Comparison of ENCODE assay signal across 30 mouse cellular contexts in genomic region chr2:23565081-23565801, GRCm38 (mm10). TPM values are rescaled to one million over a fixed set of nuclear protein-coding genes. Genes with fewer than 3 reads are reported as not detected.
DNase-seq lines count a peak whose midpoint lies in the region; ATAC-seq and TF ChIP-seq lines count a peak whose summit lies in the region.
"Had no signal": no experiment of that assay in that cellular context is flagged by ENCODE, and none has a peak within 500 bp of the region (broad histone marks: within the 10 kb centered on the region; RNA-seq: fewer than 3 reads in every experiment).

No protein-coding gene starts in this region.

- no peak overlapping the region for H3K9ac ChIP-seq in MEL (ENCODE audit: control insufficient read depth, low read depth, low read length, poor library complexity, severe bottlenecking)
- peak overlapping the region; percentile 45; the same call in 1 of the 2 replicates for H3K9ac ChIP-seq in liver, embryonic 12.5 days
- no peak overlapping the region for H3K9ac ChIP-seq in liver, postnatal 0 days (replicated peaks)
- H3K9ac ChIP-seq in midbrain, embryonic 16.5 days (ENCODE audit: low read depth, low read length) = no peak overlapping the region
- H3K9ac ChIP-seq: embryonic facial prominence, embryonic 15.5 days; forebrain, embryonic 15.5 days; heart, embryonic 13.5 days; hindbrain, embryonic 14.5 days; kidney, embryonic 15.5 days; limb, embryonic 13.5 days; midbrain, embryonic 13.5 days had no signal

- no peak overlapping the region for H3K4me3 ChIP-seq in MEL (ENCODE audit: control insufficient read depth in 1 of 2, insufficient read depth in 1 of 2, low read depth in 2 of 2, low read length in 2 of 2)
- peak overlapping the region; percentile 23 for H3K4me3 ChIP-seq in liver, embryonic 12.5 days
- H3K4me3 ChIP-seq in liver, postnatal 0 days (ENCODE audit: low read depth, low read length) = no peak overlapping the region
- H3K4me3 ChIP-seq in midbrain, embryonic 16.5 days (ENCODE audit: low read depth, low read length) = no peak overlapping the region
- H3K4me3 ChIP-seq: embryonic facial prominence, embryonic 10.5 days; embryonic facial prominence, embryonic 15.5 days; forebrain, embryonic 10.5 days; forebrain, embryonic 15.5 days; heart, embryonic 13.5 days; kidney, embryonic 15.5 days; limb, embryonic 13.5 days; midbrain, embryonic 13.5 days had no signal

- H3K4me1 ChIP-seq in MEL (ENCODE audit: control insufficient read depth in 1 of 2, insufficient read depth in 2 of 2, low read length in 2 of 2) = peaks cover 19 to 35% of the 10 kb centered on the region in 2 experiments
- peaks cover 58% of the 10 kb centered on the region for H3K4me1 ChIP-seq in liver, embryonic 12.5 days
- H3K4me1 ChIP-seq in liver, postnatal 0 days (ENCODE audit: insufficient read depth) = peaks cover 9% of the 10 kb centered on the region
- H3K4me1 ChIP-seq in midbrain, embryonic 16.5 days (ENCODE audit: control insufficient read depth, insufficient read depth, low read length) = peaks cover 12% of the 10 kb centered on the region
- H3K4me1 ChIP-seq: embryonic facial prominence, embryonic 10.5 days; embryonic facial prominence, embryonic 15.5 days; forebrain, embryonic 10.5 days; kidney, embryonic 15.5 days had no signal

- H3K27ac ChIP-seq in MEL (ENCODE audit: control insufficient read depth, low read depth, low read length) = peak overlapping the region; percentile 68
- peak overlapping the region; percentile 84 for H3K27ac ChIP-seq in liver, embryonic 12.5 days
- H3K27ac ChIP-seq in liver, postnatal 0 days (ENCODE audit: low read depth) = 0 out of 2 replicates have a peak overlapping the region, but pooled peaks have one; percentile 39
- no peak overlapping the region for H3K27ac ChIP-seq in midbrain, embryonic 16.5 days (ENCODE audit: low read length)
- H3K27ac ChIP-seq: embryonic facial prominence, embryonic 10.5 days; embryonic facial prominence, embryonic 15.5 days; forebrain, embryonic 10.5 days; forebrain, embryonic 15.5 days; heart, embryonic 13.5 days; hindbrain, embryonic 14.5 days; kidney, embryonic 15.5 days; limb, embryonic 13.5 days; macrophage; midbrain, embryonic 13.5 days had no signal

- TF ChIP-seq CTCF in MEL (IDR thresholded peaks at IDR 0.05 in 2 of 3, conservative IDR thresholded peaks at IDR 0.05 in 1 of 3; ENCODE audit: control insufficient read depth in 1 of 3, insufficient read depth in 1 of 3, low read depth in 2 of 3, low read length in 3 of 3, poor library complexity in 1 of 3, severe bottlenecking in 1 of 3) = no peak
- no peak for TF ChIP-seq CTCF in liver, postnatal 0 days (IDR thresholded peaks at IDR 0.05; ENCODE audit: low read depth)

- no peaks in the 10 kb centered on the region for H3K27me3 ChIP-seq in MEL (ENCODE audit: control insufficient read depth in 1 of 2, insufficient read depth in 2 of 2, low read length in 2 of 2)
- no peaks in the 10 kb centered on the region for H3K27me3 ChIP-seq in liver, embryonic 12.5 days (replicated peaks)
- H3K27me3 ChIP-seq in liver, postnatal 0 days (ENCODE audit: insufficient read depth, low read length) = no peaks in the 10 kb centered on the region
- no peaks in the 10 kb centered on the region for H3K27me3 ChIP-seq in midbrain, embryonic 16.5 days (ENCODE audit: control insufficient read depth, insufficient read depth, low read depth, low read length)
- H3K27me3 ChIP-seq: embryonic facial prominence, embryonic 15.5 days; forebrain, embryonic 15.5 days; heart, embryonic 13.5 days; kidney, embryonic 15.5 days; limb, embryonic 13.5 days; midbrain, embryonic 13.5 days had no signal

- no peak for TF ChIP-seq RAD21 in MEL (IDR thresholded peaks at IDR 0.05; ENCODE audit: low read depth, low read length)

- no peaks in the 10 kb centered on the region for H3K9me3 ChIP-seq in MEL (replicated peaks; ENCODE audit: insufficient read depth, low read length)
- no peaks in the 10 kb centered on the region for H3K9me3 ChIP-seq in liver, embryonic 12.5 days (replicated peaks)
- H3K9me3 ChIP-seq in liver, postnatal 0 days (ENCODE audit: low read length) = no peaks in the 10 kb centered on the region
- H3K9me3 ChIP-seq in midbrain, embryonic 16.5 days (replicated peaks; ENCODE audit: control insufficient read depth, low read length, poor library complexity, severe bottlenecking) = no peaks in the 10 kb centered on the region
- H3K9me3 ChIP-seq: embryonic facial prominence, embryonic 10.5 days; embryonic facial prominence, embryonic 15.5 days; forebrain, embryonic 15.5 days; heart, embryonic 13.5 days; midbrain, embryonic 13.5 days had no signal

- DNase-seq in MEL (ENCODE audit: low read depth, low spot score) = peak; percentile 76
- no peak for DNase-seq in liver, postnatal 0 days
- no peak for DNase-seq in cerebellum, adult 11 months
- DNase-seq in frontal cortex, adult 2 months (ENCODE audit: extremely low spot score in 1 of 2, low spot score in 1 of 2) = no peak
- no peak for DNase-seq in cerebellum, adult 8-10 months
- DNase-seq: adrenal gland, adult 2 months; cerebellum, adult 18-20 months; cerebellum, postnatal 14 days; gastrocnemius, postnatal 10 days; heart, postnatal 10 days; kidney, adult 11 months; kidney, postnatal 25 days; lung, adult 2 months; lung, postnatal 10 days; retina, postnatal 1 day; right cerebral cortex, postnatal 14 days had no signal

- peaks cover 0 to 57% of the 10 kb centered on the region in 2 experiments; a peak in 3 of 4 replicates for H3K36me3 ChIP-seq in MEL (ENCODE audit: control insufficient read depth in 1 of 2, insufficient read depth in 2 of 2, low read length in 2 of 2)
- H3K36me3 ChIP-seq in liver, embryonic 12.5 days = peaks cover 3% of the 10 kb centered on the region; the same call in 1 of the 2 replicates
- H3K36me3 ChIP-seq in liver, postnatal 0 days (replicated peaks; ENCODE audit: insufficient read depth, low read length) = no peaks in the 10 kb centered on the region; the same call in 1 of the 2 replicates
- H3K36me3 ChIP-seq in midbrain, embryonic 16.5 days (ENCODE audit: control insufficient read depth, insufficient read depth, low read length) = no peaks in the 10 kb centered on the region
- H3K36me3 ChIP-seq: embryonic facial prominence, embryonic 15.5 days; forebrain, embryonic 15.5 days; limb, embryonic 13.5 days; midbrain, embryonic 13.5 days had no signal

- H3K4me2 ChIP-seq in liver, embryonic 12.5 days = peak overlapping the region; percentile 55
- peak overlapping the region; percentile 31 for H3K4me2 ChIP-seq in liver, postnatal 0 days (ENCODE audit: low read depth, low read length)
- no peak overlapping the region for H3K4me2 ChIP-seq in midbrain, embryonic 16.5 days (ENCODE audit: low read length)
- H3K4me2 ChIP-seq: embryonic facial prominence, embryonic 15.5 days; forebrain, embryonic 15.5 days; heart, embryonic 13.5 days; hindbrain, embryonic 14.5 days; kidney, embryonic 15.5 days; limb, embryonic 13.5 days; midbrain, embryonic 13.5 days had no signal

- 30% methylated on average over 2 of the region's 2 CpGs for WGBS in liver, embryonic 12.5 days (ENCODE audit: insufficient replicate concordance)
- 47% methylated on average over 2 of the region's 2 CpGs for WGBS in liver, postnatal 0 days (ENCODE audit: insufficient replicate concordance)
- WGBS in midbrain, embryonic 16.5 days = 94% methylated on average over 2 of the region's 2 CpGs

- no peak for TF ChIP-seq POLR2A in MEL (IDR thresholded peaks at IDR 0.05; ENCODE audit: control insufficient read depth in 1 of 2, insufficient read depth in 1 of 2, low read depth in 1 of 2, low read length in 2 of 2, poor library complexity in 1 of 2)

- ATAC-seq in erythroblast, adult 5-6 weeks (replicated peaks; ENCODE audit: low FRiP score, poor library complexity, severe bottlenecking) = peak; percentile 57; the same call in 1 of the 2 replicates
- ATAC-seq in liver, embryonic 12.5 days = peak; percentile 77
- peak; percentile 76 for ATAC-seq in liver, postnatal 0 days
- ATAC-seq in midbrain, embryonic 16.5 days = no peak
- ATAC-seq: activated CD4-positive, CD25-positive, alpha-beta regulatory T cell, adult 4 months; forebrain, embryonic 15.5 days; midbrain, embryonic 13.5 days had no signal

- peak; percentile 83 to 92 for TF ChIP-seq EP300 in MEL (IDR thresholded peaks at IDR 0.05; ENCODE audit: low read depth in 1 of 2, low read length in 2 of 2)
- peak; percentile 82 for TF ChIP-seq EP300 in liver, postnatal 0 days (IDR thresholded peaks at IDR 0.05; ENCODE audit: low read depth)

- peaks cover 25% of the 10 kb centered on the region for H3K79me2 ChIP-seq in MEL (ENCODE audit: control insufficient read depth, insufficient read depth, low read length, poor library complexity)

TF ChIP-seq in MEL, 35 proteins besides CTCF, POLR2A, EP300 and RAD21 (continues in another document):
- TF ChIP-seq ZKSCAN1 (IDR thresholded peaks at IDR 0.05; ENCODE audit: low read depth, low read length) (no peak), ZC3H11A (IDR thresholded peaks at IDR 0.05; ENCODE audit: low read depth, low read length) (no peak), GABPA (IDR thresholded peaks at IDR 0.05; ENCODE audit: low read depth, low read length) (no peak), POLR2AphosphoS5 (IDR thresholded peaks at IDR 0.05; ENCODE audit: borderline replicate concordance, low read depth, low read length) (no peak), USF1 (IDR thresholded peaks at IDR 0.05; ENCODE audit: low read depth, low read length) (no peak), MAFK (IDR thresholded peaks at IDR 0.05; ENCODE audit: borderline replicate concordance, low read depth, low read length) (no peak), JUND (IDR thresholded peaks at IDR 0.05; ENCODE audit: low read depth, low read length) (no peak), KAT2A (conservative IDR thresholded peaks at IDR 0.05; ENCODE audit: low read depth, low read length) (no peak), SIN3A (IDR thresholded peaks at IDR 0.05; ENCODE audit: low read length) (peak; percentile 84), MAX (IDR thresholded peaks at IDR 0.05; ENCODE audit: low read length) (no peak), MYB (IDR thresholded peaks at IDR 0.05; ENCODE audit: low read depth, low read length) (peak; percentile 66), ETS1 (IDR thresholded peaks at IDR 0.05; ENCODE audit: low read depth, low read length) (peak; percentile 58), NELFE (IDR thresholded peaks at IDR 0.05; ENCODE audit: low read depth, low read length) (no peak)

RNA-seq across cellular contexts. Expression of gene Spopl, which starts 6.7 kb away (rescaled TPM):
- total RNA-seq in MEL (2012; rRNA removed) = 13.7 and 15.6 TPM in 2 replicates
- polyA plus RNA-seq in MEL (2012; ENCODE audit: insufficient read depth in 1 of 2, insufficient read length in 2 of 2, low read depth in 1 of 2, low replicate concordance in 2 of 2, missing spikeins in 1 of 2) = 1 to 10 TPM in 1 of 2 experiments, not detected in 1; 9.8 TPM
- 8.6 and 10.0 TPM in 2 replicates for total RNA-seq in erythroblast, adult 5-6 weeks (2015; ENCODE audit: low replicate concordance)
- total RNA-seq in erythroblast, adult 5-6 weeks (2017; ENCODE audit: low replicate concordance) = 8.3 and 8.9 TPM in 2 replicates
- polyA plus RNA-seq in liver, embryonic 12.5 days (2016; fragmentation: Nextera tagmentation; extraction: Ambion mirVana) = 11.6 and 13.1 TPM in 2 replicates
- 4.6 and 5.6 TPM in 2 replicates for polyA plus RNA-seq in liver, postnatal 0 days (2015; fragmentation: Nextera tagmentation; extraction: Ambion mirVana)
- 6.2 and 7.1 TPM in 2 replicates for polyA plus RNA-seq in frontal cortex, adult 2 months (2012; rRNA removed)
- 6.0 and 8.4 TPM in 2 replicates for polyA plus RNA-seq in midbrain, embryonic 16.5 days (2015; fragmentation: Nextera tagmentation; extraction: Ambion mirVana)
